Mouse (Mus musculus) ovary, postnatal 36 days (tissue): ENCODE measurements around the gene Rmdn3.

Experiments used
- DNase-seq: peaks from one replicate; pipeline ENCODE4 v3.0.0; 2022; ENCODE audit warnings: low spot score, mixed read lengths

The Rmdn3 gene

GRCm38 (mm10) chr2:119156681-119157572 lies at the start of gene Rmdn3:
TSS of gene Rmdn3 (minus strand) at chr2:119157034.
- peak; percentile 92 for DNase-seq

GRCm38 (mm10) chr2:119203871-119204460 lies 47.1 kb upstream of the Rmdn3 start:
- no peak for DNase-seq

- DNase-seq = peak; percentile 24
These were observed 46.1 kb upstream of the Rmdn3 start for GRCm38 (mm10) chr2:119202914-119203453.

- DNase-seq = no peak
These were observed 42.1 kb upstream of the Rmdn3 start for GRCm38 (mm10) chr2:119198934-119199333.

GRCm38 (mm10) chr2:119198049-119198448 lies 41.2 kb upstream of the Rmdn3 start:
- no peak for DNase-seq

- DNase-seq = no peak
These were observed 40.7 kb upstream of the Rmdn3 start for GRCm38 (mm10) chr2:119197493-119197892.

- DNase-seq = no peak
These were observed 39.7 kb upstream of the Rmdn3 start for GRCm38 (mm10) chr2:119196316-119197108.

- no peak for DNase-seq
These were observed 37.3 kb upstream of the Rmdn3 start for GRCm38 (mm10) chr2:119194140-119194539.

GRCm38 (mm10) chr2:119190969-119191368 lies 34.1 kb upstream of the Rmdn3 start:
- DNase-seq = no peak

GRCm38 (mm10) chr2:119189029-119189710 lies 32.3 kb upstream of the Rmdn3 start:
- peak; percentile 82 for DNase-seq

- no peak for DNase-seq
These were observed 26.1 kb upstream of the Rmdn3 start for GRCm38 (mm10) chr2:119182914-119183313.

GRCm38 (mm10) chr2:119177384-119177939 lies 20.6 kb upstream of the Rmdn3 start:
- DNase-seq = no peak

- DNase-seq = no peak
These were observed 19.9 kb upstream of the Rmdn3 start for GRCm38 (mm10) chr2:119176761-119177160.

GRCm38 (mm10) chr2:119175614-119176013 lies 18.8 kb upstream of the Rmdn3 start:
- DNase-seq = no peak

- DNase-seq = no peak
These were observed 18.0 kb upstream of the Rmdn3 start for GRCm38 (mm10) chr2:119174866-119175265.

- no peak for DNase-seq
These were observed 17.3 kb upstream of the Rmdn3 start, which contains the start of gene Gm14137 for GRCm38 (mm10) chr2:119173991-119174651. TSS of gene Gm14137 (plus strand) at chr2:119174509.

GRCm38 (mm10) chr2:119172862-119173576 lies 16.2 kb upstream of the Rmdn3 start:
- peak; percentile 61 for DNase-seq

GRCm38 (mm10) chr2:119172446-119172845 lies 15.6 kb upstream of the Rmdn3 start:
- DNase-seq = no peak

GRCm38 (mm10) chr2:119171574-119171973 lies 14.7 kb upstream of the Rmdn3 start:
- DNase-seq = no peak

- DNase-seq = no peak
These were observed 13.4 kb upstream of the Rmdn3 start for GRCm38 (mm10) chr2:119170282-119170681.
